Mouse (Mus musculus): ENCODE data around the gene Myl12a. TPM values are rescaled to one million over a fixed set of nuclear protein-coding genes. Genes with fewer than 3 reads are reported as not detected.

Gene Myl12a
- total RNA-seq, 1 experiment = 460 TPM

DNA sequence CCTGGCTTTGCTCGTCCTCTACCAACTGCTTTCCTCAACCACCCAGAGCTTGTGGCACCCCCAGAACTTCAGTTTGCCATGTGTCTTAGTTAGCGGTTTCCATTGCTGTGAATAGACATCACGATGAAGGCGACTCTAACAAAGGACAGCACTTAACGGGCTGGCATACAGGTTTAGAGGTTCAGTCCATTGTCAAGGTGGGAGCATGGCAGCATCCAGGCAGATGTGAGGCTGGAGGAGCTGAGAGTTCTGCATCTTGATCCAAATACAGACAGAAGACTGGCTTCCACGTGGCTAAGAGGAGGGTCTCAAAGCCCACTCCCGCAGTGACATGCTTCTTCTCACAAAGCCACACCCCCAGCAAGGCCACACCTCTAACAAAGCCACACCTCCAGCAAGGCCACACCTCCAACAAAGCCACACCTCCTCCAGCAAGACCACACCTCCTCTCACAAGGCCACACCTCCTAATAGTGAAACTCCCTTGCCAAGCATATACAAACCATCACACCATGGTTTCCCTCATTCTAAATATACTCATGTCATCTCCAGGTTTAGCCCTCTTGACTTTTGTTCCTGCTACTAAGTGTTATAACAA is 8.1 kb upstream of the Myl12a start:
- Histone ChIP-seq H3K4me1 (ENCODE audit: control insufficient read depth in 2 of 2, insufficient read depth in 2 of 2, low read length in 2 of 2, poor library complexity in 1 of 2) (peaks cover 0 to 3% of the 10 kb centered on the region in 2 experiments; a peak in 2 of 4 replicates), H3K9me3 (ENCODE audit: control insufficient read depth, insufficient read depth, low read depth, low read length) (no peaks in the 10 kb centered on the region), H3K36me3 (ENCODE audit: control insufficient read depth, insufficient read depth, low read length, poor library complexity, severe bottlenecking) (no peaks in the 10 kb centered on the region), H3K9ac (ENCODE audit: insufficient read depth, low read depth, low read length, poor library complexity, severe bottlenecking) (no peak overlapping the region), H3K4me3 (ENCODE audit: insufficient read depth in 1 of 2, low read depth in 1 of 2, low read length in 2 of 2, poor library complexity in 1 of 2, severe bottlenecking in 1 of 2) (peak overlapping the region; percentile 29 to 72; a peak in 2 of 4 replicates), H3K27ac (ENCODE audit: insufficient read depth, low read depth, low read length, poor library complexity, severe bottlenecking) (no peak overlapping the region)
- DNase-seq (ENCODE audit: low read depth, low spot score) = peak; percentile 74
- in situ Hi-C loops (cut with MboI; ENCODE audit: low sequenced_read_pairs in 2 of 2, unreplicated experiment in 2 of 2) = no loop called here
- no peak for TF ChIP-seq ZC3H11A (IDR thresholded peaks at IDR 0.05; ENCODE audit: borderline replicate concordance, low read depth, low read length)
- no peak for TF ChIP-seq ZNF384 (IDR thresholded peaks at IDR 0.05; ENCODE audit: low read depth, low read length)
- TF ChIP-seq HCFC1 (IDR thresholded peaks at IDR 0.05; ENCODE audit: borderline replicate concordance, insufficient read depth, low read length) = no peak
- TF ChIP-seq CHD2 (IDR thresholded peaks at IDR 0.05; ENCODE audit: low read depth, low read length) = no peak
- TF ChIP-seq MAFK (IDR thresholded peaks at IDR 0.05; ENCODE audit: insufficient read depth, low read depth, low read length) = no peak

DNA sequence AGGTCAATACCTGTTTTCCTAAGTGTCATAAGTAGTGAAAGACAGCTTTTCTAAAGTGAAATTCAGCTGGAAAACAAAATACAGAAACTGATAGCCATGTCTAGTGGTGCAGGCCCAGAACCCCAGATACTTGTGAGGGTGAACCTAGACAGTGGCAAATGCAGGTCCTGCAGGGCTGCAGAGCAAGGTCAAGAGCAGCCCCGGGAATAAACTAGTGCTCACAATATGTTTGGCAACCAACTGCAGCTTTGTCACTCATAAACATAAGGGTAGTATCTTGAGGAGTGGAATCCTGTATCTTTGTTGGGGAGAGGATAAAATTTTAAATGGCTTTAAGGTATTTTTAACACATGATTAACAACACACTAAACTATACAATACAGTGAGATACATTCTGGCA is 7.1 kb upstream of the Myl12a start:
- DNase-seq (ENCODE audit: low read depth, low spot score) = no peak
- in situ Hi-C loops (cut with MboI; ENCODE audit: low sequenced_read_pairs in 2 of 2, unreplicated experiment in 2 of 2) = no loop called here

DNA sequence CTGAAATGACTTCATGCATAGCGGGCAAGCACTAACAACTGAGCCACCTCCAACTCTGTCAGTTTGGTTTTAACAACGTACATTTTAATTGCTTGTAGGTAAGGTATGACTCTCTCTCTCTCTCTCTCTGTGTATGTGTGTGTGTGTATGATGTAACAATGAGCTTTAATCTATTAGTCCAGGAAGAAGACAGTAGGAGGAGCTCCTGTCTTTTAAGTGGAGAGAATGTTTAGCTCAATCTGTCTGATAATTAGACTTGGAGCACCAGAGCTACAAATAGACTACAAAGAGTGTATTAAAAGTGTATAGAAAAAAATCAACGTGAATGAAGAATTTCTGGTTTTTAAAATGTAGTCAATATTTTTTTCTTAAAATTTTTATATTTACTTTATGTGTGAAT is 6.0 kb upstream of the Myl12a start:
- no peak for DNase-seq (ENCODE audit: low read depth, low spot score)
- no peaks in the 10 kb centered on the region for H3K36me3 ChIP-seq (ENCODE audit: control insufficient read depth, insufficient read depth, low read length, poor library complexity, severe bottlenecking)
- H3K4me1 ChIP-seq (ENCODE audit: control insufficient read depth in 2 of 2, insufficient read depth in 2 of 2, low read length in 2 of 2, poor library complexity in 1 of 2) = peaks cover 0 to 3% of the 10 kb centered on the region in 2 experiments; a peak in 2 of 4 replicates
- H3K4me3 ChIP-seq (ENCODE audit: insufficient read depth in 1 of 2, low read depth in 1 of 2, low read length in 2 of 2, poor library complexity in 1 of 2, severe bottlenecking in 1 of 2) = no peak overlapping the region
- no peaks in the 10 kb centered on the region for H3K9me3 ChIP-seq (ENCODE audit: control insufficient read depth, insufficient read depth, low read depth, low read length)
- no peak overlapping the region for H3K9ac ChIP-seq (ENCODE audit: insufficient read depth, low read depth, low read length, poor library complexity, severe bottlenecking)
- in situ Hi-C loops (cut with MboI; ENCODE audit: low sequenced_read_pairs in 2 of 2, unreplicated experiment in 2 of 2) = no loop called here
- TF ChIP-seq CHD2 (IDR thresholded peaks at IDR 0.05; ENCODE audit: low read depth, low read length) (no peak), ZC3H11A (IDR thresholded peaks at IDR 0.05; ENCODE audit: borderline replicate concordance, low read depth, low read length) (no peak), HCFC1 (IDR thresholded peaks at IDR 0.05; ENCODE audit: borderline replicate concordance, insufficient read depth, low read length) (no peak), ZNF384 (IDR thresholded peaks at IDR 0.05; ENCODE audit: low read depth, low read length) (no peak), MAFK (IDR thresholded peaks at IDR 0.05; ENCODE audit: insufficient read depth, low read depth, low read length) (no peak)
- no peak overlapping the region for H3K27ac ChIP-seq (ENCODE audit: insufficient read depth, low read depth, low read length, poor library complexity, severe bottlenecking)

More for the DNA sequence above, 7.1 kb upstream of the Myl12a start:
- Histone ChIP-seq H3K9ac (ENCODE audit: insufficient read depth, low read depth, low read length, poor library complexity, severe bottlenecking) (no peak overlapping the region), H3K4me1 (ENCODE audit: control insufficient read depth in 2 of 2, insufficient read depth in 2 of 2, low read length in 2 of 2, poor library complexity in 1 of 2) (peaks cover 0 to 3% of the 10 kb centered on the region in 2 experiments; a peak in 2 of 4 replicates), H3K27ac (ENCODE audit: insufficient read depth, low read depth, low read length, poor library complexity, severe bottlenecking) (no peak overlapping the region), H3K4me3 (ENCODE audit: insufficient read depth in 1 of 2, low read depth in 1 of 2, low read length in 2 of 2, poor library complexity in 1 of 2, severe bottlenecking in 1 of 2) (no peak overlapping the region), H3K9me3 (ENCODE audit: control insufficient read depth, insufficient read depth, low read depth, low read length) (no peaks in the 10 kb centered on the region), H3K36me3 (ENCODE audit: control insufficient read depth, insufficient read depth, low read length, poor library complexity, severe bottlenecking) (no peaks in the 10 kb centered on the region)
- TF ChIP-seq HCFC1 (IDR thresholded peaks at IDR 0.05; ENCODE audit: borderline replicate concordance, insufficient read depth, low read length) = no peak
- no peak for TF ChIP-seq ZNF384 (IDR thresholded peaks at IDR 0.05; ENCODE audit: low read depth, low read length)
- TF ChIP-seq ZC3H11A (IDR thresholded peaks at IDR 0.05; ENCODE audit: borderline replicate concordance, low read depth, low read length) = no peak
- TF ChIP-seq MAFK (IDR thresholded peaks at IDR 0.05; ENCODE audit: insufficient read depth, low read depth, low read length) = no peak
- TF ChIP-seq CHD2 (IDR thresholded peaks at IDR 0.05; ENCODE audit: low read depth, low read length) = no peak

DNA sequence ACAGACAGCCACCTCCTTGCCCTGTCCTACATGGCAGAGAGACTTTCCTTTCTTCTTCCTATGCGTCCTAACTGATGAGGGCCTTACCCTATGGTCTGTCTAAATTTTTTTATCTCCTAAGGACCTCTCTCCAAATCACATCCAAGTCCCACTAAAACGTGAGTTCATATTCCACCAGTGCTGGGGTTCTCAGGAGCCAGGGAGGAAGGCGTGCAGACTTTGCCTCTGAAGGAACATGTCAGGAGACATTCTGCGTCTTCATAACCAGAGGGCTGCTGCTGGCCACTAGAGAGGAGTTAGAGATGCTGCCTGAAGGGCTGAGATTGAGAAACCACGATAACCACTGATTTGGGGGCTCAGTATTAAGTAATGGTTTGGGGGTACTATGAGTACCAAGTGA is 4.3 kb upstream of the Myl12a start:
- TF ChIP-seq HCFC1 (IDR thresholded peaks at IDR 0.05; ENCODE audit: borderline replicate concordance, insufficient read depth, low read length) = no peak
- TF ChIP-seq CHD2 (IDR thresholded peaks at IDR 0.05; ENCODE audit: low read depth, low read length) = no peak
- no peak for TF ChIP-seq ZC3H11A (IDR thresholded peaks at IDR 0.05; ENCODE audit: borderline replicate concordance, low read depth, low read length)
- no peak for TF ChIP-seq ZNF384 (IDR thresholded peaks at IDR 0.05; ENCODE audit: low read depth, low read length)
- no peak for TF ChIP-seq MAFK (IDR thresholded peaks at IDR 0.05; ENCODE audit: insufficient read depth, low read depth, low read length)
- Histone ChIP-seq H3K36me3 (ENCODE audit: control insufficient read depth, insufficient read depth, low read length, poor library complexity, severe bottlenecking) (no peaks in the 10 kb centered on the region), H3K4me3 (ENCODE audit: insufficient read depth in 1 of 2, low read depth in 1 of 2, low read length in 2 of 2, poor library complexity in 1 of 2, severe bottlenecking in 1 of 2) (no peak overlapping the region), H3K9ac (ENCODE audit: insufficient read depth, low read depth, low read length, poor library complexity, severe bottlenecking) (no peak overlapping the region), H3K27ac (ENCODE audit: insufficient read depth, low read depth, low read length, poor library complexity, severe bottlenecking) (no peak overlapping the region), H3K9me3 (ENCODE audit: control insufficient read depth, insufficient read depth, low read depth, low read length) (no peaks in the 10 kb centered on the region), H3K4me1 (ENCODE audit: control insufficient read depth in 2 of 2, insufficient read depth in 2 of 2, low read length in 2 of 2, poor library complexity in 1 of 2) (peaks cover 6 to 10% of the 10 kb centered on the region in 2 experiments; a peak in 3 of 4 replicates)
- no peak for DNase-seq (ENCODE audit: low read depth, low spot score)
- in situ Hi-C loops (cut with MboI; ENCODE audit: low sequenced_read_pairs in 2 of 2, unreplicated experiment in 2 of 2) = no loop called here

All from ES-E14 (cell line).